Mouse (Mus musculus): ENCODE results near the gene Cd3g. TPM values are rescaled to one million over a fixed set of nuclear protein-coding genes. Genes with fewer than 3 reads are reported as not detected.

Gene Cd3g
- total RNA-seq (2021), result under 1 TPM in 1 of 2 experiments, not detected in 1; 0.88 TPM
- long read RNA-seq, experiment 1, result 0 reads
- long read RNA-seq, experiment 2, result 0 reads

DNA sequence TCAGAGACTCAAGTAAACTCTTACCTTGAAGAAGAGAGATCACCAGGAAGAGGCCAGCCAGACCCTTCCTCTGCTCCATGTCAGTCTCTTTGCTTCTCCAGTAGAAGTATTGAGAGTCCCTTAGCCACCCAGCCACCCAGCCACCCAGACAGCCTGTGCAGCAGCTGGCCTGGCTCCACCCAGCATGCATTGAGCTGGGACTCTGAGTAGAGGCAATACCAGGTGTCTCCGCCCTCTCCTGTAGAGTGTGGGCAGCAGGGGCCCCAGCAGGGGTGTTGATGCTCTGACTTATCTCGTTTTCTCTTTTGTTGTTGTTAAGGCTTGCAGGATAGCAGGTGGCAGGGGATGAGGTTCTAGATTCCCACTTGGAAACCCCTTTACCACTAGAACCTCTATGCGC lies at the start of gene Cd3g:
Cd3g (minus strand) TSS at position 190 of the 400 bp plus-strand sequence.
- no peak for DNase-seq (ENCODE audit: low spot score in 2 of 2)

DNA sequence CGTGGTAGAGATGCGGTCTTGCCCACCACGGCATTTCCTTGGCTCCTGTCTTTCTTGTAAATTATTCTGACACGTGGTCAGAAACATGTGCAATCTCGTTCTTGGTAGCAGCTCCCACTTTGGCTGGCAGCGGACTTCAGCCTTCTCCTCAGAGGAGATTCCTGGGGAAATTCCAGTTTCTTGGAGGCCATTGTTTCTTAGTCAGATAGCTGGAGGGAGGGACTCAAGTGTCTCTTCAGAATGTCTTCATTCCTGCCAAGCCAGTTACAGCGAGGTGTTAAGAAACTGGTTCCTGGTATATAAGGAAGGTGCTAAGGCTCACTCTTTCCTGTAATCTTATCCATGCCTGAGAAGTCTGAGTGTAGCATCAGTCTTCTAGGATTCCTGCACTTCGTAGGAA lies 47.1 kb upstream of the Cd3g start:
- no peak for DNase-seq (ENCODE audit: low spot score in 2 of 2)

- no peak for DNase-seq (ENCODE audit: low spot score in 2 of 2)
These were observed 44.0 kb upstream of the Cd3g start for GRCm38 (mm10) chr9:45024187-45024586.

DNA sequence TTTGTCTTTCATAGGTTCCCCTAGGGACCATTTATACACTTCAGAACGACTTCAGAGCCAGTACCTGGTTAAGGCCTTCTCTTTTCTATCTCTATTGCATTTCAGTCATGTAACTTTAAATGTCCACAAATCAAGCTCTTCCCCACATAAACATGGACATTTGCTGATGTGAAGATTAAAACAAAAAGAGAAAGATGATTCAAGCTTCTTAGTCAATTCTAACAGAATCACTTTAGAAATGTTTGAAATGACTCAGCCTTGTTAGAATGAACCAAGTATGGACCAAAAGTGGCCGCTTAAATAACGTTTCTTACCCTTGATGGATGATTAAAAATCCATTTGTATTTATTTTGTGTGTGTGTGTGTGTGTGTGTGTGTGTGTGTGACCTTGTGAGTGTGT lies 43.4 kb upstream of the Cd3g start:
- no peak for DNase-seq (ENCODE audit: low spot score in 2 of 2)

DNA sequence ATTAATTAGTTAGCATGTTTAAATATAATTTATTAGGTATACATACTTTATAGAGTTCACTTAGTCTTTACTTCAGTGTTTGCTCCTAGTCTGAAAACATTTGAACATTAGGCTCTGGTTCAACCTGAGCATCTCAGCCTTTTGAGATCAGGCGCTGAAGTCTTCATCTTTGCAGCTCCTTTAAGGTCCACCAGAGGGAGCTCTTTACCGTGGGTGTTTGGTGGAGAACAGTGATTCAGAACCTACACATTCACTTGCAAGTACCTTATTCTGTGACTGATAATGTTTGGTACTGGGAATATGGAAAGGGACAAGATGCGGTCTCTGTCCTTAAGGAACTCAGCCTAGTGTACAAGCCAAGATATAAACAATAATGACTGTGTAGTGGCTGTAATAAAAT lies 42.6 kb upstream of the Cd3g start:
- DNase-seq (ENCODE audit: low spot score in 2 of 2), result peak in 1 of 2 experiments; percentile 41

DNA sequence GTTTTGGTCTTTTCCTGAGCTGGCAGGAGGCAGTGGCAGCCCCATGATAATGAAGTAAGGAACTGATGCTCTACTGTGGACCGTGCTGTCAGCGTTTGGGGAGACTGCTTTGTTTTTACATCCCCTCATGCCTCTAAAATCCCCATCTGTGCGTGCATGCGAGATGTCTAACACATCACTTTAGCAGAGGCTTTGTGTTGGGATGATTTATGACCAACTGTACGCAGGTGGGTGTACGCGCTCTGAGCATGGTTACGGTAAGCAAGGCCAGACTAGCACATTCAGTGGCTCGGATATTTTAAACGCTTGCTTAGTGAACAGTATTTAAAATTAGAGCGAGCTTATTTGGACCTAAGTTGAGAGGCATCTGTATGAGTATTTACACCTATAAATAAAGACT lies 37.8 kb upstream of the Cd3g start:
- DNase-seq (ENCODE audit: low spot score in 2 of 2), result no peak

GRCm38 (mm10) chr9:45015841-45016240 lies 35.6 kb upstream of the Cd3g start:
- no peak for DNase-seq (ENCODE audit: low spot score in 2 of 2)

DNA sequence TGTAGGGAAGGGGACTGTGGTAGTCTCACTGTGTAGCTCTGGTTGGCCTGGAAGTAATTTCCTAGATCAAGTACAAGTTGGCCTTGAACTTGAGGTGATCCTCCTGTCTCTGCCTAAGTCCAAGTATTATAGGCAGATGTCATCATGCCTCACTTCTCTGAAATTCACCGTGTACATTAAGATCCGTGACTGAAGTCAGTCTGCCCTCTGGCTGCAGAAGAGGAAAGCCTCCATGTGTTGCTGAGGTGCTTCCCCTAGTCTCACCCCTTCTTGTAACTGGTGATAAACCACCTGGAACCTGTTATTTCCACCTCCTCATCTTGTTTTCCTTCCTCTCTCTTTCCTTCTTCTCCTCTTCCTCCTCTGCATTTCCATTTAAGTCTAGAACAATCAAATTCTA lies 34.6 kb upstream of the Cd3g start:
- no peak for DNase-seq (ENCODE audit: low spot score in 2 of 2)

- no peak for DNase-seq (ENCODE audit: low spot score in 2 of 2)
These were observed 31.1 kb upstream of the Cd3g start for GRCm38 (mm10) chr9:45011291-45011690.

- no peak for DNase-seq (ENCODE audit: low spot score in 2 of 2)
These were observed 30.2 kb upstream of the Cd3g start for GRCm38 (mm10) chr9:45010461-45010860.

GRCm38 (mm10) chr9:45009180-45010078 lies 29.2 kb upstream of the Cd3g start, which contains the start of gene Cd3e:
TSS of gene Cd3e (minus strand) at chr9:45009627.
- DNase-seq (ENCODE audit: low spot score in 2 of 2), result no peak

DNA sequence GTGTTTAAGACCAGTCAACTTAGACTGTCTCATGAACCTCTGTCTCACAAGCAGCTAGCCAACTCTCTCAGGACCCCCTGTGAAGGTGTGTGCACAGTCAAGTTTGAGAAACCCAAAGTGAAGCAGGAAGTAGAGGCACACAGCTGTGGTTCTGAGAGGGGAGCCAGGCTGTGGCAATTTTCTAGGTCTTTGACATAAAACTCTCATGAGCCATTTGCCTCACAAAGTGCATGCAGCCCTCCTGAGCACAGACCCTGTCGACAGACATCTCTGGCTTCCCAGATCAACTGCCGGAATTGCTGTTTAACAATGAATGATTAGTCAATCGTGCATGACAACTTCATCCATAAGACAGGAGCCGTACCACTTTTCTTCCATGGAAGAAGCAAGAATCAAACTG lies 28.1 kb upstream of the Cd3g start:
- DNase-seq (ENCODE audit: low spot score in 2 of 2), result no peak

- DNase-seq (ENCODE audit: low spot score in 2 of 2), result no peak
These were observed 27.2 kb upstream of the Cd3g start for GRCm38 (mm10) chr9:45007404-45007803.

DNA sequence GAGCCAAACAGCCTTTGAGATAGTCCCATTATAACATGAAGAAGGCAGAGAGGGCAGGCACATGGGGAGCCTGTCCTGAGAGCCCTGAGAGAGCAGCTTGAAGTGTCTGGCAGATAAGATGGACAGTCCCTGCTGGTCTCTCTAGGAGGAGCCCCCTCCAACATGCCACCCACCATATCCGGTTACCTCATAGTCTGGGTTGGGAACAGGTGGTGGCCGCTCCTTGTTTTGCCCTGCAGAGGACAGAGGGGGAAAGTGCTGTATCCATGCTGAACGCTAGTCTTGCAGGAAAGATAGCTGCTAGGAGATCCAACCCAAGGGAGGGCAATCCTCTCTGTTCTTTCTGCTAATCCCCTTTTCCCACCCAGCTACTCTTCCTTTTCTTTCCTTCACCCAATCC lies 20.0 kb upstream of the Cd3g start:
- peak in 1 of 2 experiments; percentile 24 for DNase-seq (ENCODE audit: low spot score in 2 of 2)

GRCm38 (mm10) chr9:44999776-45000175 lies 19.5 kb upstream of the Cd3g start:
- no peak for DNase-seq (ENCODE audit: low spot score in 2 of 2)

GRCm38 (mm10) chr9:44999171-44999570 lies 18.9 kb upstream of the Cd3g start:
- no peak for DNase-seq (ENCODE audit: low spot score in 2 of 2)

DNA sequence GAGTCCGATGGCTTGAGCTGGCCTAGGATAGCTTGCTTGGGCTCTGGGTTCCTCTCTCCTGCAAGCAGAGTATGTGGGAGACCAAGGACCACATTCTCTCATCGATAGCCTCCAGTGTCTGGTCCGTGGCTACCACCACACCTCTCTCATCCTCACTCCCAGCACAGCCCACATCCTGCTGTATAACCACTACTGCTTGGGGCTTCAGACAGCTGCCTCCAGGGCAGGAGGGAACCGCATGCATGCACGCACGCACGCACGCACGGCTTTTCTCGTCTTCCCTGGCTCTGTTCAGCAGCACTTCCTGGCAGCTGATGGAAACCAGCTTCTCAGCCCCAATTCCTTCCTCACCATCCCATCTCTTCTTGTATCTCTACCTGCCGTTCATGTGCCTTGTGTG lies 17.9 kb upstream of the Cd3g start:
- no peak for DNase-seq (ENCODE audit: low spot score in 2 of 2)

GRCm38 (mm10) chr9:44996590-44996989 lies 16.4 kb upstream of the Cd3g start:
- DNase-seq (ENCODE audit: low spot score in 2 of 2), result no peak

DNA sequence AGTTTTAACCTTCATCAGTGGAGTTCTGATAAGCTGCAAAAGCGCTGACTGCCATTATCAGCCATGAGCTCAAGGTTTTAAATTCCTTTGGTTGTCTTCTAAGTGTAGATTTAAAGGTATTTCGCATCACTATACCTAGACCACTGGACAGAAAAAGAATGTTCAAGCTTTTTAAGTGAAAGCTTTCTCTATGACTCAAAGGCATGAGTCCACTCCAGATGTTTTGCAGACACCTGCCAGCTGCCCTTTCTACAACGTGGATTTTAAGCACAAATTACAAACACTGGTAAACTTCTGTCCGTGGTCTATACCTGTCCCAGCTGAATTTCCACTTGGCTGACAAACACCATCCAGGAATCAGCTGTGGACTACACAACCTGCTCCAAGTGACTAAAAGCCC lies 14.7 kb upstream of the Cd3g start:
- no peak for DNase-seq (ENCODE audit: low spot score in 2 of 2)

DNA sequence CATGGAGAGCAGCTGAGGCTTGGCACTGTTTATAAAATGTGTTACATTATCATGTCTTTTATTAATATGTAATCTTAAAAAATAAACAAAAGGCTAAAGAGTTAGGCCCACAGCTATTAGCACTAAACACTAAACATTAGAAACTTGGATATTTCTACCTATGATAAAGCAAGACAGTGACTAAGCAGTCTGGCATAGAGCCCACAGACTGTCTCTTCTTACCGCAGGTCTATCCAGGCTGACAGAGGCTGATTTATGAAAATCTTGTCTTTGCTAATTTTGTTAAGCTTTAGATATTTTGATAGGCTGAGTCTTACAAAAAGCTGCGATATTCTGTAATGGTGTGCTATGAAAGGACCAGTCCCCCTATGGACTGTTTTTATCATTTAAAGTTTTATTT lies 13.0 kb upstream of the Cd3g start:
- DNase-seq (ENCODE audit: low spot score in 2 of 2), result no peak

GRCm38 (mm10) chr9:44992271-44992670 lies 12.0 kb upstream of the Cd3g start:
- DNase-seq (ENCODE audit: low spot score in 2 of 2), result no peak

DNA sequence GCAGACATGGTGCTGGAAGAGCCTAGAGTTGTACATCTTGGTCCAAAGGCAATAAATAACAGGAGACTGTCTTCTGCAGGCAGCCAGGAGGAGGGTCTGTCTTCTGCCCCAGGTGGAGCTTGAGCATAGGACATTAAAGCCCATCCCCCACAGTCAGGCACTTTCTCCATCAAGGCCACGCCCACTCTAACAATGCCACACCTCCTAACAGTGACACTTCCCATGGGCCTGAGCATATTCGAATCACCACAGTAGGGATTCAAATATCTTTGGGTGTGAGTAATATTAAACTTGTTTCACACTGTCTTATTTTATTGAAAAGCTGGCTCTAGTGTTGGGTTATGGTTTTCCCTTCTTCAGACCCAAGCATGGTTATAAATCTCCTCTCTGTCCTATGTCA lies 11.6 kb upstream of the Cd3g start:
- DNase-seq (ENCODE audit: low spot score in 2 of 2), result no peak

- no peak for DNase-seq (ENCODE audit: low spot score in 2 of 2)
These were observed 6.7 kb upstream of the Cd3g start for GRCm38 (mm10) chr9:44986976-44987375.
